Mouse (Mus musculus) MEL (cell line): ENCODE results near the gene Uqcrfs1.

Source experiments
- CTCF ChIP-seq, 3 experiments: IDR thresholded peaks in 2 of 3; conservative IDR thresholded peaks in 1 of 3; 2 replicates each; pipeline ENCODE4 v1.5.1; 2011 to 2012; ENCODE audit warnings: low read length in 3 of 3, low read depth in 2 of 3, mild to moderate bottlenecking in 2 of 3, improper control_type of control experiment in 1 of 3, inconsistent platforms in 1 of 3, mixed read lengths in 1 of 3, moderate library complexity in 1 of 3; ENCODE audit not compliant: control insufficient read depth in 1 of 3, insufficient read depth in 1 of 3, poor library complexity in 1 of 3, severe bottlenecking in 1 of 3
- GABPA ChIP-seq: IDR thresholded peaks from 2 replicates; pipeline ENCODE4 v1.6.1; 2012; ENCODE audit warnings: low read depth, mild to moderate bottlenecking, inconsistent platforms, low read length, improper control_type of control experiment, moderate library complexity
- NRF1 ChIP-seq: IDR thresholded peaks from 2 replicates; pipeline ENCODE4 v1.6.1; 2014; ENCODE audit warnings: low read depth, mild to moderate bottlenecking, inconsistent platforms, low read length, improper control_type of control experiment, moderate library complexity; ENCODE audit not compliant: poor library complexity, insufficient read depth, severe bottlenecking
- TAL1 ChIP-seq: IDR thresholded peaks from 2 replicates; pipeline ENCODE4 v1.6.1; 2012; ENCODE audit warnings: mild to moderate bottlenecking, inconsistent platforms, low read length, moderate library complexity, mixed read lengths

- TF ChIP-seq NRF1: no peak
- TF ChIP-seq CTCF (IDR thresholded peaks at IDR 0.05 in 2 of 3, conservative IDR thresholded peaks at IDR 0.05 in 1 of 3; ENCODE audit: control insufficient read depth in 1 of 3, insufficient read depth in 1 of 3, low read depth in 2 of 3, low read length in 3 of 3, poor library complexity in 1 of 3, severe bottlenecking in 1 of 3): no peak
- TF ChIP-seq GABPA: no peak
- no peak for TF ChIP-seq TAL1
Observed at GRCm38 (mm10) chr13:30585786-30586185, 40.6 kb upstream of the Uqcrfs1 start.
